Mouse (Mus musculus): ENCODE results near the gene Cryzl1.
"Not testable (repeated sequence)": the region's sequence is repeated elsewhere in the genome, so short reads cannot be mapped to it uniquely, and the experiment has no call there.

Gene Cryzl1

DNA sequence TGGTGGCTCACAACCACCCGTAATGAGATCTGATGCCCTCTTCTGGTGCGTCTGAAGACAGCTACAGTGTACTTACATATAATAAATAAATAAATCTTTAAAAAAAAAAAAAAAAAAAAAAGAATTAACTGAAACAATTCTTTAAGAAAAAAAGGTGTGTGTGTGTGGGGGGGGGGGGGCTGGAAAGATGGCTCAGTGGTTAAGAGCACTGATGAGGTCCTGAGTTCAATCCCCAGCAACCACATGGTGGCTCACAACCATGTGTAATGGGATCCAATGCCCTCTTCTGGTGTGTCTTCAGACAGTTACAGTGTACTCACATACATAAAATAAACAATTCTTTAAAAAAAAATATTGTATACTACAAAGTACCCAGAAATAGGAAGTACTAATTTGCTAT is 83.4 kb downstream of the Cryzl1 start:
- not testable (repeated sequence) for DNase-seq (ENCODE audit: low read depth)

DNA sequence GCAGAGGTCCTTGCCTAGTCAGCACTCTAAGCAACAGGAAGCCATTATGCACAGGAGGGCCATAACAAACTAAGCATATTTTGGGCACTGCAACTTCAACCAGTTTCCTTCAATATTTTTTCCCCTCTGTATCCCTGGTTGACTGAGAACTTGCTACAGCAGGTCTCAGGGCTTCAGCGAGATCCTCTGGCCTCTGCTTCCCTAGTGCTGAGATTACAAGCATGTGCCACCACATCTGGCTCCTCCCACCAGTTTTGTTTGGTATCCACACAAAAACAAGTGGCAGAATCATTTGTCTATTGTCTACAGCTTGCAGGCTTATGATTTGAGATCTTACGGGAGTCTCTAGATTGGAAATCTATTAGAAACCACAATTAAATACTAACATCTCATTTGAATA is 83.9 kb downstream of the Cryzl1 start:
- peak; percentile 46 for DNase-seq (ENCODE audit: low read depth)

DNA sequence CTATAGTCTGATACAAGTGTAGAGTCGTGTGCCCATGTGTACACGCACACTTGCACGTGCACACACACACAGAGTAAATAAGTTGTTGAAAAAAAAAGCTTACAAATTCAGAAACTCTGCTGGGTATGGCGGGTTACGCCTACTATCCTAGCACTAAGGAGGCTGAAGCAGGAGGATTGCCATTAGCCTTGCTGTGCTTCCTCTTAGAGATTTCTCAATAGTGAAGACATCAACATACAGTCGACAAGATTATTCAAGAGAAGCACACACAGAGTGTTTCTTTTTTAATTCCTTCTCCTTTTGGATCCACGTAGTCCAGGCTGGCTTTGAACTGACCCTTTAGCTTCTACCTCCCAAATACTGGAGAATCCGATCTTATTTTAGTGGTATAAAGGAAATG is 88.6 kb downstream of the Cryzl1 start:
- DNase-seq (ENCODE audit: low read depth) = no peak

DNA sequence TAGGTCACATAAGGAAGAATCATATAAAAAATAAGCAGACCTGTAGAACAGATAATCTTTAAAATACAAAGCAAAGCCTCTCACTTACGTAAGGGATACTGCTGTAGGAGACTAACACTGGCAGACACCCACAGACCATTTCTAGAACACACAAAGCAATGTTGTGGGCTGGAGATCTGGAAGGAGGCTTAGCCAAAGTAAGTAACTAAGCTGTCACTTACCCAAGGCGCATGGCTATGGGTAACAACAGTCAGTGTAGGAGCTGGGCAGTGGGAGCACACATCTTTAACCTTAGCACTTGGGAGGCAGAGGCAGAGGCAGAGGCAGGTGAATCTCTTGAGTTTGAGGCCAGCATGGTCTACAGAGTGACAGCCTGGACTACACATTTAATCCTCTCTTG is 89.1 kb downstream of the Cryzl1 start:
- DNase-seq (ENCODE audit: low read depth) = no peak
